Mouse (Mus musculus): ENCODE data around the gene Manf.

- TF ChIP-seq POLR2A (IDR thresholded peaks at IDR 0.05; ENCODE audit: extremely low read depth, insufficient read depth, low read length) = no peak
- TF ChIP-seq CTCF (IDR thresholded peaks at IDR 0.05; ENCODE audit: low read depth, low read length) = no peak
These were observed 43.2 kb upstream of the Manf start for GRCm38 (mm10) chr9:106934998-106935397.
